Mouse (Mus musculus) brain, embryonic 14.5 days (tissue): ENCODE results near the gene Rgs19.

Experiments used
- CTCF ChIP-seq: fragments of 200-500 bp; IDR thresholded peaks from 2 replicates; pipeline ENCODE4 v1.5.1; 2012; ENCODE audit warnings: inconsistent platforms, mild to moderate bottlenecking, moderate library complexity, borderline replicate concordance; ENCODE audit not compliant: insufficient read depth, insufficient read length; ENCODE audit errors: extremely low read depth
- POLR2A ChIP-seq: fragments of 200-500 bp; IDR thresholded peaks from 2 replicates; pipeline ENCODE4 v1.6.1; 2012; ENCODE audit warnings: mild to moderate bottlenecking, inconsistent platforms, borderline replicate concordance; ENCODE audit not compliant: poor library complexity, insufficient read depth, insufficient read length, severe bottlenecking; ENCODE audit errors: extremely low read depth

DNA sequence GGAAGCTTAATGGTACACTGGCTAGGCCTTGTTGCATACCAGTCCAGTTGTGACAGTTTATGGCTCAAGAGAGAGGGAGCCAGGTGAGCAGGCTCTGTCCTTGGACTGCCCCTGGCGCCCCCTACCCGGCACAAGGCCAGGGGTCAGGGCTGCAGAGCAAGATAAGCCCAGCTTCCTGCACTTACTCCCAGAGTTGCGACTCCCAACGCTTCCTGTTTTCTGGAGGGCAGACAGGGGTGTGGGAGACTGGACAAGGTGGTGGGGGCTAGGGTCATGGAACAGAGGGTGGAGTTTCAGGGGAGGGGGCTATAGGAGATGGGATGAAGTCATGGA lies 30.5 kb downstream of the Rgs19 start:
- TF ChIP-seq CTCF = no peak
- TF ChIP-seq POLR2A = no peak
